ENCODE assay signal across 8 mouse cellular contexts in genomic region chr7:116132078-116132477, GRCm38 (mm10). TPM values are rescaled to one million over a fixed set of nuclear protein-coding genes. Genes with fewer than 3 reads are reported as not detected.
DNase-seq lines count a peak whose midpoint lies in the region; ATAC-seq and TF ChIP-seq lines count a peak whose summit lies in the region.
"Had no signal": no experiment of that assay in that cellular context is flagged by ENCODE, and none has a peak within 500 bp of the region (broad histone marks: within the 10 kb centered on the region; RNA-seq: fewer than 3 reads in every experiment).

No protein-coding gene starts in this region.

- peak; percentile 96 for TF ChIP-seq CTCF in hindbrain, postnatal 0 days (IDR thresholded peaks at IDR 0.05; ENCODE audit: low read depth)
- peak; percentile 93 for TF ChIP-seq CTCF in left cerebral cortex, adult 2 months (IDR thresholded peaks at IDR 0.05)

- H3K36me3 ChIP-seq in hindbrain, postnatal 0 days (ENCODE audit: insufficient read depth, low read length): no peaks in the 10 kb centered on the region
- peaks cover 67% of the 10 kb centered on the region for H3K36me3 ChIP-seq in midbrain, embryonic 10.5 days

- peak; percentile 80 to 93 for DNase-seq in adrenal gland, adult (ENCODE audit: inconsistent age in 2 of 2, low spot score in 1 of 2)
- DNase-seq in cerebellum, postnatal 36 days: peak; percentile 76 to 82
- DNase-seq in gastrocnemius, adult 8-10 months (ENCODE audit: low spot score in 2 of 2): peak; percentile 50 to 59
- DNase-seq in hindbrain, postnatal 0 days (ENCODE audit: low spot score): peak; percentile 92
- peak; percentile 79 to 82 for DNase-seq in left cerebral cortex, adult 2 months (ENCODE audit: extremely low spot score in 1 of 2, low spot score in 2 of 2)
- peak; percentile 80 for DNase-seq in midbrain, embryonic 10.5 days (ENCODE audit: low spot score)
- peak; percentile 81 for DNase-seq in right cerebral cortex, postnatal 4 days

- no peaks in the 10 kb centered on the region for H3K27me3 ChIP-seq in hindbrain, postnatal 0 days (ENCODE audit: insufficient read depth, low read length)
- H3K27me3 ChIP-seq in midbrain, embryonic 10.5 days (ENCODE audit: low read depth, poor library complexity, severe bottlenecking): no peaks in the 10 kb centered on the region

- 6% methylated on average over 5 of the region's 5 CpGs for WGBS in hindbrain, postnatal 0 days
- WGBS in midbrain, embryonic 10.5 days: 11% methylated on average over 5 of the region's 5 CpGs

- ATAC-seq in hindbrain, postnatal 0 days: peak; percentile 68

- no peaks in the 10 kb centered on the region for H3K9me3 ChIP-seq in hindbrain, postnatal 0 days (ENCODE audit: low read length)
- H3K9me3 ChIP-seq in midbrain, embryonic 10.5 days (replicated peaks): no peaks in the 10 kb centered on the region

- peak overlapping the region; percentile 48 for H3K27ac ChIP-seq in hindbrain, postnatal 0 days
- no peak overlapping the region for H3K27ac ChIP-seq in left cerebral cortex, adult 2 months
- peak overlapping the region; percentile 71 for H3K27ac ChIP-seq in midbrain, embryonic 10.5 days (replicated peaks)

- intact Hi-C loops in left cerebral cortex, adult 2 months (cut with DNase I): no loop called here

- H3K9ac ChIP-seq in hindbrain, postnatal 0 days (replicated peaks; ENCODE audit: low read length): no peak overlapping the region

- peaks cover 4% of the 10 kb centered on the region; the same call in 1 of the 2 replicates for H3K4me1 ChIP-seq in hindbrain, postnatal 0 days (ENCODE audit: insufficient read depth, low read length)
- peaks cover 11% of the 10 kb centered on the region; the same call in 1 of the 2 replicates for H3K4me1 ChIP-seq in midbrain, embryonic 10.5 days

- no peak overlapping the region for H3K4me2 ChIP-seq in hindbrain, postnatal 0 days (ENCODE audit: low read depth, low read length)

- no peak overlapping the region for H3K4me3 ChIP-seq in hindbrain, postnatal 0 days (ENCODE audit: low read length)
- H3K4me3 ChIP-seq in left cerebral cortex, adult 2 months: no peak overlapping the region
- no peak overlapping the region for H3K4me3 ChIP-seq in midbrain, embryonic 10.5 days
- H3K4me3 ChIP-seq: myocyte had no signal

RNA-seq across cellular contexts. Expression of gene Gm4353, which starts 47.6 kb away (rescaled TPM):
- 1 to 10 TPM; 1.4 to 1.8 (median 1.5) TPM for total RNA-seq in gastrocnemius, adult 8-10 months (2022)
- 0.14 and 1.3 TPM in 2 replicates for total RNA-seq in hindbrain, postnatal 0 days (2014; rRNA removed)
- 0.63 and 0.79 TPM in 2 replicates for polyA plus RNA-seq in hindbrain, postnatal 0 days (2015; fragmentation: Nextera tagmentation; extraction: Ambion mirVana)
- 1 to 10 TPM; 2.5 to 2.8 TPM for total RNA-seq in left cerebral cortex, adult 2 months (2021)
- 0.71 and 1.0 TPM in 2 replicates for polyA plus RNA-seq in midbrain, embryonic 10.5 days (2016; fragmentation: Nextera tagmentation; extraction: Ambion mirVana)
